Mouse (Mus musculus) inflammation-experienced regulatory T-cells, adult 6 months (primary cell): ENCODE measurements around the gene Arhgap45. TPM values are rescaled to one million over a fixed set of nuclear protein-coding genes. Genes with fewer than 3 reads are reported as not detected.
A peak's percentile ranks its signal among the peaks of the same experiment; 100 is the strongest.

Experiments used
- ATAC-seq: one replicate; pipeline ENCODE4 v1.8.0; 2017
- polyA plus RNA-seq, 3 experiments: library from polyadenylated mRNA; unstranded; fragments of 100-300 nt; shearing (Covaris generic); gene quantifications; one replicate each; pipeline ENCODE4 v1.2.1; 2017

The Arhgap45 gene
- 100 to 1,000 TPM; 242 to 254 (median 251) TPM for polyA plus RNA-seq

GRCm38 (mm10) chr10:80016511-80016910, at the start of gene Arhgap45:
Gene Arhgap45, plus strand, starts transcription at chr10:80016653.
- ATAC-seq = peak; percentile 87

GRCm38 (mm10) chr10:79966886-79967400, 49.5 kb upstream of the Arhgap45 start:
- ATAC-seq = no peak

GRCm38 (mm10) chr10:79968181-79968580, 48.3 kb upstream of the Arhgap45 start:
- ATAC-seq = no peak

GRCm38 (mm10) chr10:79969124-79969568, 47.3 kb upstream of the Arhgap45 start:
- no peak for ATAC-seq

GRCm38 (mm10) chr10:79970415-79971182, 45.9 kb upstream of the Arhgap45 start, which contains the start of gene Grin3b:
Gene Grin3b, plus strand, starts transcription at chr10:79970715.
- no peak for ATAC-seq

- no peak for ATAC-seq
Observed at GRCm38 (mm10) chr10:79971183-79971497, 45.3 kb upstream of the Arhgap45 start.

GRCm38 (mm10) chr10:79972831-79973230, 43.6 kb upstream of the Arhgap45 start:
- ATAC-seq = no peak

GRCm38 (mm10) chr10:79974087-79974486, 42.4 kb upstream of the Arhgap45 start:
- no peak for ATAC-seq

GRCm38 (mm10) chr10:79974668-79975067, 41.8 kb upstream of the Arhgap45 start:
- ATAC-seq = no peak

GRCm38 (mm10) chr10:79976071-79976721, 40.3 kb upstream of the Arhgap45 start:
- ATAC-seq = no peak

- ATAC-seq = no peak
Observed at GRCm38 (mm10) chr10:79976722-79977107, 39.7 kb upstream of the Arhgap45 start.

- no peak for ATAC-seq
Observed at GRCm38 (mm10) chr10:79977324-79977723, 39.1 kb upstream of the Arhgap45 start.

- ATAC-seq = no peak
Observed at GRCm38 (mm10) chr10:79978061-79978460, 38.4 kb upstream of the Arhgap45 start.

GRCm38 (mm10) chr10:79979401-79980155, 36.9 kb upstream of the Arhgap45 start:
- ATAC-seq = no peak

GRCm38 (mm10) chr10:79983205-79983604, 33.2 kb upstream of the Arhgap45 start:
- no peak for ATAC-seq

- ATAC-seq = no peak
Observed at GRCm38 (mm10) chr10:79983670-79984069, 32.8 kb upstream of the Arhgap45 start.

GRCm38 (mm10) chr10:79984195-79984816, 32.1 kb upstream of the Arhgap45 start, which contains the start of gene Tmem259:
Gene Tmem259, minus strand, starts transcription at chr10:79984330.
- peak; percentile 67 for ATAC-seq

GRCm38 (mm10) chr10:79984871-79985270, 31.6 kb upstream of the Arhgap45 start:
- ATAC-seq = peak; percentile 79

GRCm38 (mm10) chr10:79985334-79986231, 30.9 kb upstream of the Arhgap45 start:
- ATAC-seq = peak; percentile 23

- ATAC-seq = no peak
Observed at GRCm38 (mm10) chr10:79986232-79986878, 30.1 kb upstream of the Arhgap45 start.

GRCm38 (mm10) chr10:79986963-79987362, 29.5 kb upstream of the Arhgap45 start:
- peak; percentile 5 for ATAC-seq
